Mouse (Mus musculus): ENCODE measurements at regions not wholly inside any gene's neighbourhood (a gene's known extent, or its start where the extent isn't known, plus 50 kb on each side); places are given as distances from the start of the nearest gene placed in this dataset.

- no peaks in the 10 kb centered on the region for H3K36me3 ChIP-seq (replicated peaks)
- WGBS, result 92% methylated on average over 7 of the region's 7 CpGs
- H3K4me3 ChIP-seq, result no peak overlapping the region
- no peaks in the 10 kb centered on the region for H3K27me3 ChIP-seq (ENCODE audit: poor library complexity, severe bottlenecking)
- H3K27ac ChIP-seq, result no peak overlapping the region
- no peaks in the 10 kb centered on the region for H3K4me1 ChIP-seq
- no peaks in the 10 kb centered on the region for H3K9me3 ChIP-seq
- no peak for DNase-seq (ENCODE audit: extremely low spot score, low spot score)
Measured at GRCm38 (mm10) chr1:23648875-23649506, 112.6 kb upstream of the B3gat2 start.

- Histone ChIP-seq H3K4me1 (no peaks in the 10 kb centered on the region), H3K4me3 (no peak overlapping the region), H3K9me3 (no peaks in the 10 kb centered on the region), H3K27ac (no peak overlapping the region), H3K27me3 (ENCODE audit: poor library complexity, severe bottlenecking) (no peaks in the 10 kb centered on the region), H3K36me3 (replicated peaks) (no peaks in the 10 kb centered on the region)
- 69% methylated on average over 4 of the region's 4 CpGs for WGBS
- no peak for DNase-seq (ENCODE audit: extremely low spot score, low spot score)
Measured at GRCm38 (mm10) chr1:23649886-23650285, 111.7 kb upstream of the B3gat2 start.

- H3K4me1 ChIP-seq, result peaks cover 9% of the 10 kb centered on the region; the same call in 1 of the 2 replicates
- no peaks in the 10 kb centered on the region for H3K36me3 ChIP-seq (replicated peaks)
- H3K27ac ChIP-seq, result no peak overlapping the region
- whole genome bisulfite sequencing, result 93% methylated on average over 4 of the region's 4 CpGs
- H3K27me3 ChIP-seq (ENCODE audit: poor library complexity, severe bottlenecking), result no peaks in the 10 kb centered on the region
- no peaks in the 10 kb centered on the region for H3K9me3 ChIP-seq
- DNase-seq (ENCODE audit: extremely low spot score, low spot score), result no peak
- H3K4me3 ChIP-seq, result no peak overlapping the region
Measured at GRCm38 (mm10) chr1:23653628-23654027, 107.9 kb upstream of the B3gat2 start.

- no peak for DNase-seq (ENCODE audit: extremely low spot score, low spot score)
- 93% methylated on average over 1 of the region's 1 CpGs for WGBS
- H3K4me1 ChIP-seq, result peaks cover 9% of the 10 kb centered on the region; the same call in 1 of the 2 replicates
Measured at GRCm38 (mm10) chr1:23655768-23656167, 105.8 kb upstream of the B3gat2 start.

GRCm38 (mm10) chr1:23656302-23656701 lies 105.3 kb upstream of the B3gat2 start:
- Histone ChIP-seq H3K36me3 (replicated peaks) (no peaks in the 10 kb centered on the region), H3K4me1 (peaks cover 9% of the 10 kb centered on the region; the same call in 1 of the 2 replicates), H3K27ac (no peak overlapping the region), H3K9me3 (no peaks in the 10 kb centered on the region), H3K4me3 (no peak overlapping the region), H3K27me3 (ENCODE audit: poor library complexity, severe bottlenecking) (no peaks in the 10 kb centered on the region)
- WGBS, result 49% methylated on average over 12 of the region's 12 CpGs
- DNase-seq (ENCODE audit: extremely low spot score, low spot score), result peak; percentile 15

More at GRCm38 (mm10) chr1:23655768-23656167, 105.8 kb upstream of the B3gat2 start:
- H3K4me3 ChIP-seq, result no peak overlapping the region
- H3K27ac ChIP-seq, result no peak overlapping the region
- H3K9me3 ChIP-seq, result no peaks in the 10 kb centered on the region
- H3K27me3 ChIP-seq (ENCODE audit: poor library complexity, severe bottlenecking), result no peaks in the 10 kb centered on the region
- H3K36me3 ChIP-seq (replicated peaks), result no peaks in the 10 kb centered on the region

GRCm38 (mm10) chr1:23656718-23657117 lies 104.8 kb upstream of the B3gat2 start:
- DNase-seq (ENCODE audit: extremely low spot score, low spot score), result no peak
- 79% methylated on average over 8 of the region's 8 CpGs for WGBS

GRCm38 (mm10) chr1:23670514-23670913 lies 91.0 kb upstream of the B3gat2 start:
- Histone ChIP-seq H3K4me3 (no peak overlapping the region), H3K27ac (no peak overlapping the region), H3K27me3 (ENCODE audit: poor library complexity, severe bottlenecking) (no peaks in the 10 kb centered on the region), H3K4me1 (no peaks in the 10 kb centered on the region), H3K9me3 (no peaks in the 10 kb centered on the region), H3K36me3 (replicated peaks) (no peaks in the 10 kb centered on the region)
- DNase-seq (ENCODE audit: extremely low spot score, low spot score), result no peak
- 88% methylated on average over 4 of the region's 4 CpGs for WGBS

More at GRCm38 (mm10) chr1:23656718-23657117, 104.8 kb upstream of the B3gat2 start:
- H3K9me3 ChIP-seq, result no peaks in the 10 kb centered on the region
- H3K36me3 ChIP-seq (replicated peaks), result no peaks in the 10 kb centered on the region
- H3K4me1 ChIP-seq, result peaks cover 9% of the 10 kb centered on the region; the same call in 1 of the 2 replicates
- no peak overlapping the region for H3K27ac ChIP-seq
- no peaks in the 10 kb centered on the region for H3K27me3 ChIP-seq (ENCODE audit: poor library complexity, severe bottlenecking)
- H3K4me3 ChIP-seq, result no peak overlapping the region

- WGBS, result 90% methylated on average over 6 of the region's 6 CpGs
- no peak for DNase-seq (ENCODE audit: extremely low spot score, low spot score)
- no peaks in the 10 kb centered on the region for H3K27me3 ChIP-seq (ENCODE audit: poor library complexity, severe bottlenecking)
- H3K27ac ChIP-seq, result no peak overlapping the region
- H3K4me1 ChIP-seq, result no peaks in the 10 kb centered on the region
- no peaks in the 10 kb centered on the region for H3K36me3 ChIP-seq (replicated peaks)
- no peaks in the 10 kb centered on the region for H3K9me3 ChIP-seq
- H3K4me3 ChIP-seq, result no peak overlapping the region
Measured at GRCm38 (mm10) chr1:23674357-23674756, 87.2 kb upstream of the B3gat2 start.

- Histone ChIP-seq H3K4me1 (no peaks in the 10 kb centered on the region), H3K27me3 (ENCODE audit: poor library complexity, severe bottlenecking) (no peaks in the 10 kb centered on the region), H3K36me3 (replicated peaks) (no peaks in the 10 kb centered on the region), H3K4me3 (no peak overlapping the region), H3K9me3 (no peaks in the 10 kb centered on the region), H3K27ac (no peak overlapping the region)
- DNase-seq (ENCODE audit: extremely low spot score, low spot score), result no peak
- WGBS, result 86% methylated on average over 2 of the region's 2 CpGs
Measured at GRCm38 (mm10) chr1:23676301-23676700, 85.3 kb upstream of the B3gat2 start.

- no peaks in the 10 kb centered on the region for H3K4me1 ChIP-seq
- no peak for DNase-seq (ENCODE audit: extremely low spot score, low spot score)
- no peaks in the 10 kb centered on the region for H3K27me3 ChIP-seq (ENCODE audit: poor library complexity, severe bottlenecking)
- H3K9me3 ChIP-seq, result no peaks in the 10 kb centered on the region
- no peak overlapping the region for H3K27ac ChIP-seq
- H3K4me3 ChIP-seq, result no peak overlapping the region
- WGBS, result 84% methylated on average over 7 of the region's 7 CpGs
- no peaks in the 10 kb centered on the region for H3K36me3 ChIP-seq (replicated peaks)
Measured at GRCm38 (mm10) chr1:23689398-23689797, 72.2 kb upstream of the B3gat2 start.

- no peaks in the 10 kb centered on the region for H3K36me3 ChIP-seq (replicated peaks)
- no peak overlapping the region for H3K4me3 ChIP-seq
- H3K9me3 ChIP-seq, result no peaks in the 10 kb centered on the region
- DNase-seq (ENCODE audit: extremely low spot score, low spot score), result peak; percentile 54
- no peak overlapping the region for H3K27ac ChIP-seq
- WGBS, result 25% methylated on average over 6 of the region's 6 CpGs
- H3K27me3 ChIP-seq (ENCODE audit: poor library complexity, severe bottlenecking), result no peaks in the 10 kb centered on the region
- no peaks in the 10 kb centered on the region for H3K4me1 ChIP-seq
Measured at GRCm38 (mm10) chr1:23705489-23705888, 56.1 kb upstream of the B3gat2 start.

GRCm38 (mm10) chr1:23706450-23706849 lies 55.1 kb upstream of the B3gat2 start:
- H3K9me3 ChIP-seq, result no peaks in the 10 kb centered on the region
- H3K4me3 ChIP-seq, result no peak overlapping the region
- WGBS, result 54% methylated on average over 4 of the region's 4 CpGs
- no peaks in the 10 kb centered on the region for H3K27me3 ChIP-seq (ENCODE audit: poor library complexity, severe bottlenecking)
- H3K4me1 ChIP-seq, result no peaks in the 10 kb centered on the region
- H3K27ac ChIP-seq, result no peak overlapping the region
- no peak for DNase-seq (ENCODE audit: extremely low spot score, low spot score)
- no peaks in the 10 kb centered on the region for H3K36me3 ChIP-seq (replicated peaks)

Measured in forebrain, embryonic 10.5 days (tissue).